Mouse (Mus musculus): ENCODE measurements at regions not wholly inside any gene's neighbourhood (a gene's known extent, or its start where the extent isn't known, plus 50 kb on each side); places are given as distances from the start of the nearest gene placed in this dataset.

GRCm38 (mm10) chr1:136711243-136711642 is 86.5 kb downstream of the Zfp281 start:
- no peak for TF ChIP-seq EP300 (optimal IDR thresholded peaks at IDR 0.05)
- TF ChIP-seq CTCF (IDR thresholded peaks at IDR 0.05; ENCODE audit: low read depth): no peak

All from stomach, postnatal 0 days (tissue).